Mouse (Mus musculus): ENCODE results near the gene Naa38.

The Naa38 gene

GRCm38 (mm10) chr11:69401210-69401637 lies 5.9 kb downstream of the Naa38 start:
- peak; percentile 94 for DNase-seq

GRCm38 (mm10) chr11:69401987-69402386 lies 6.7 kb downstream of the Naa38 start:
- DNase-seq = peak; percentile 13

GRCm38 (mm10) chr11:69403691-69404594 lies 8.7 kb downstream of the Naa38 start:
- DNase-seq = peak; percentile 42

- no peak for DNase-seq
These were observed 9.5 kb downstream of the Naa38 start for GRCm38 (mm10) chr11:69404595-69405396.

- no peak for DNase-seq
These were observed 10.3 kb downstream of the Naa38 start for GRCm38 (mm10) chr11:69405397-69406200.

GRCm38 (mm10) chr11:69406282-69406681 lies 11.0 kb downstream of the Naa38 start:
- DNase-seq = no peak

- no peak for DNase-seq
These were observed 11.8 kb downstream of the Naa38 start for GRCm38 (mm10) chr11:69406867-69407723.

- no peak for DNase-seq
These were observed 12.4 kb downstream of the Naa38 start for GRCm38 (mm10) chr11:69407724-69408004.

GRCm38 (mm10) chr11:69408541-69409377 lies 13.5 kb downstream of the Naa38 start:
- DNase-seq = peak; percentile 84

- DNase-seq = peak; percentile 96
These were observed 14.2 kb downstream of the Naa38 start for GRCm38 (mm10) chr11:69409378-69410044.

- no peak for DNase-seq
These were observed 14.7 kb downstream of the Naa38 start for GRCm38 (mm10) chr11:69410045-69410309.

GRCm38 (mm10) chr11:69410310-69411072 lies 15.2 kb downstream of the Naa38 start:
- peak; percentile 77 for DNase-seq

GRCm38 (mm10) chr11:69411073-69411535 lies 15.8 kb downstream of the Naa38 start:
- peak; percentile 99 for DNase-seq

- peak; percentile 89 for DNase-seq
These were observed 16.4 kb downstream of the Naa38 start for GRCm38 (mm10) chr11:69411538-69412203.

- DNase-seq = no peak
These were observed 17.3 kb downstream of the Naa38 start for GRCm38 (mm10) chr11:69412548-69412947.

- peak; percentile 66 for DNase-seq
These were observed 18.2 kb downstream of the Naa38 start, which contains the start of gene Kdm6b for GRCm38 (mm10) chr11:69413221-69414181. Gene Kdm6b (minus strand): TSS chr11:69413675.

- peak; percentile 40 for DNase-seq
These were observed 19.4 kb downstream of the Naa38 start for GRCm38 (mm10) chr11:69414421-69415326.

Data from kidney, postnatal 10 days (tissue).